Mouse (Mus musculus): ENCODE measurements around the gene Me1. TPM values are rescaled to one million over a fixed set of nuclear protein-coding genes. Genes with fewer than 3 reads are reported as not detected.

Me1 gene
- total RNA-seq, 4 experiments from 2014 or later = 50.5 to 62.9 (median 52.2) TPM

DNA sequence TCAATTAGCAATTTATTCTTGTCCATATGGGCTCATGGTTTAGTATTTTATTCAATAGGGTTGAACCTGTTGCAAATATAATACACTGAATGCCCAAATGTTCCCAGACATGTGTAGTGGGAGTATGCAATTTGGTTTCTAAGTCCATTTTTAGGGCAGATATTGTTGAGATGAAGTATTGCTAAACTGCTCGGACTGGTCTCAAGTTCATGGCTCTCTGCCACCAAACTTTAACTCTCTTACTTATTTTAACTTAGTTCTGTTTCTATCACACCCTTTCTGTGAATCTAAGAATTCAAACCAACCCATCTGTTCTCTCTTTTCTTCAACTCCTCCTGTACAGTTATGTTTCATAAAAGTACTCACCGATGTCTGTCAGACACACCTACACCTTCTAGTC is 35.4 kb downstream of the Me1 start:
- no peak for DNase-seq (ENCODE audit: low spot score in 2 of 2)

DNA sequence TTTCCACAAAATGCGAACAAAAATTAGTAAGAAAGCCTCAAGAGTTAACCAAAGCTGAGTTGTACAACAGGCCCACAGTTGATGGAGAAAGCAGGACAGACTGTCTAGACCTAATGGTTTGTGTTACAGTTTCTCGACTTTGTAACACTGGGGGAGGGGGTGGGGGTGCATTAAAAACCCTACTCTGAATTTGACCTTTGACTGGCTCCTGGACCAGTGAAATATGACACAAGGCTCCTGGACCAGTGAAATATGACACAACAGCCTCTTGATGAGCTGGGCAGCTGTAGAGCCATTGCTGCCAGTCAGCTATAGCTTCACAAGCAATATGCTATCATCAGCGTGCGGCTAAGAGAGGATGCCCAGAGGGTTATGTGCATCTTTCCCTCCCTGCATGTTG is 37.4 kb downstream of the Me1 start:
- no peak for DNase-seq (ENCODE audit: low spot score in 2 of 2)

DNA sequence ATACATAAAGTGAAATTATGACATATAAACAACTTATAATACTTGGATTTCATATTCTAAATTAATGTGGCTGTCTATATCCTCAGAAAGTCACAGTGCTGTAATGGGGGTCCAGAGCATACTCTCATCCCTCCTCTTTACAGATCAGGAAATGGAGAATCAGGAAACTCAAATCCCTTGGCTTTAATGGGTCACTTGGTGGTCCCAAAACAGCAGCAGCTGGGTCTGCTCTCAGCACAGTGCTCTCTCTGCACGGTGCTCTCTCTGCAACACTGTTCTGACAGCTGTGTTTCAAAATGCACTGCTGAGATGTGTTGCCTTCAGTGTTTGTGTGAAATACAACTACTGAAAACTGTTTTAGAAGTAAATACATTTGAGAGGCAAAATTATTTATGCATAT is 43.6 kb downstream of the Me1 start:
- DNase-seq (ENCODE audit: low spot score in 2 of 2) = no peak

DNA sequence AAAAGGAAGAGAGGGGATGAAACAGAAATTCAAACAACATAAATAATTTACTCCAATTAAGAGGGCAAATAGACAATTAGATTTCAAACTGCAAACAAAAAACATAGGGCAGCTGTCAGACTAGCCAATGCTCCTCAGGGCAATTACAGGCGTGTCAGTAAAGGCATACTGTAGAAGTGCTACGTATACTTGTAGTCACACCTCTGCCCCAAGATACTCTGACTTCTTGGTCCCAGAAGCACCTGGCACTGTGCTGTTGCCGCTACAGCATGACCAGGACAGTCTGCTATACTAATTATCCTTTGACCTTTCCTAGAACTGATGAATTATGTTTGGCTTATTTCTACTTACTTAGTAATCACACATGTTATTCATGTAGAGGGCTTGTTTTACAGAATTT is 44.5 kb downstream of the Me1 start:
- DNase-seq (ENCODE audit: low spot score in 2 of 2) = no peak

DNA sequence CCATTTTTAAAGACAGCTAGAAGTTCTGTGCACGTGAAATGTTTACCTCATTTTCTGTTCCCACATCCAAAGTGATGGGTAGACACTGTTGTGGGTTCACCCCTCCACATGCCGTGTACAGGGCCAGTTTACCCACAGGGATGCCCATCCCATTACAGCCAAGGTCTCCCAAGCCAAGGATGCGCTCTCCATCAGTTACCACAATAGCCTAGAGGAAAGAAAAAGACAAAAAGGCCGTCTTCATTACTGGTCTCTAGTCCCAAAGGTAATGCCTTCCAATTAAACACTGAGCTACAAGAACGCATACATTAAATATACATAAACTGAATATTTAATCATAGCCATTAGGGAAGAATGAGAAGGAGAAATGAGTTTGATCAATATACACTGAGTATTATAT is 44.9 kb downstream of the Me1 start:
- no peak for DNase-seq (ENCODE audit: low spot score in 2 of 2)

DNA sequence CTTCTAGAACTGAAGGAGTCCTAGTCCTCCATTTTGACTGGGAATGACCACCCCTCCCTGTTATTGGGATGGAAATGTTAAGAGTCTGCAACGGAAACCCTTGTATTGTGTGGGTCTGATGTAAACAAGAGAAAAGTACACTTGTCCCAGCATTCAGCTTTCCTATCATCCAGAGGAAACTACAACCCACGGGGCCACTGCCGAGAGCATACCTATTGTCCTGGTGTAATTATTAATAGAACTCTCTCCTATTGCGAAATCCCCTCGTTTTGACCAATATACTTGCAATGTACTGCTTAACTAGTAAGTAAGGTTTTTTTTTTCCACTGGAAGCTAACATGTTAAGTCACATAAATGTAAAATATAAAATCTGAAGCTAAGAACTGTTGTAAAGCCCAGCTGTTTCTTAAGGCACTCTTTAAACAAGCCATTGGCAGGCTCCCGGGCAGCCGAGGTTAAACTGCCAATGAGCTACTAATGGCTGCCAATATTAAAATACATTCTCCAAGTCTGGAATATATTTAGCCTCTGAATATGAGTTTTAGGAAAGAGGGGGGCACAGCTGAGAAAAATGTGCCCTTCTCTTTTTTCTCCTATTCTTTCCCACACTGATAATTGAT is 47.7 kb downstream of the Me1 start:
- no peak for DNase-seq (ENCODE audit: low spot score in 2 of 2)

DNA sequence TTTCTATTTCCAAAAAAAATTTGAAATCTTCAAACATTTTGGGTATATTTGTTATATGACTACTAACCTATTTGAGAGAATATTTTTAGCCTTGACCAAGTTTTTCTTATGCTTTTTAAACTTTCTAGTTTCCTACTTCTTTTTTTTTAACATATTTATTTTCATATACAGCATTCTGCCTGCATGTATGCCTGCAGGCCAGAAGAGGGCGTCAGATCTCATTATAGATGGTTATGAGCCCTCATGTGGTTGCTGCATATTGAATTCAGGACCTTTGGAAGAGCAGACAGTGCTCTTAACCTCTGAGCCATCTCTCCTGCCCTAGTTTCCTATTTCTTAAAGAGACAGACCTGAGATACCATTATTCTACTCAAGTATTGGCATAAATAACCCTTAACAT is 48.9 kb downstream of the Me1 start:
- DNase-seq (ENCODE audit: low spot score in 2 of 2) = no peak

DNA sequence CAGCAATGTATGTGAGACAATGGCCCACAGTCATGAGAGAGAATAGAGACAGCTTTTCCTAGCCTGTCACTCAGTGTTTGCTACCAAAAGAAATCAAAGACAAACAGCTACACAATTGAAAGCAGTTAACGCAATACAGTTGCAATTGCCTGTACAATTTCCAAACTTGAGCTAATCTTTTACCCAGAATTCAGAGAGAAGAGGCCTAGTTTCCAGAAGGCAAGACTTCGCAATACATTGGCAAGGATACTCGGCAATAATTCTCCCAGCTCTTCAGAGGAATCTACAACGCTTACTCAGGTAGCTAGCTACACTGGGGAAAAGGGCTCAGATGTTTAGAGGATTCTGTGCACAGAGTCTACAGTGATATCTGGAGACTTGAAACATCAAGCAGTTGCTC is 52.3 kb downstream of the Me1 start:
- no peak for DNase-seq (ENCODE audit: low spot score in 2 of 2)

DNA sequence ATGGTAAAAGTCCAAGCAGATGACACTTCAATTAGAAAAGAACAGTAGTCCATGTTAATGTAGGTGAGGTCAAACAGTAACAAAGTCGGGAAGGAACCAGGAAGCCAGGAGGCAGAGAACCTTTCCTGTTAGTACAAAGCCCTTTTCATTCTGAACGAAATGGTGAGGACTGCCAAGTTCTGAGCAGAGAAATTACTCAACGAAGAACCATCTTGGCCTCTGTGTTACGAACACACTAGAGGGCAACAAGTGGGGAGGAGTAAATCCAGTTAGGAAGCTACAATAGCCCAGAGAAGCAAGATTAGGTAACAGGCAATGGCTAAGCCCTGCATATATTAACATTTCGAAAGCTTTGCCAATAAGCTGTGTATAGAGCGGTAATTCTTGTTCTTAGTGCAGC is 57.0 kb downstream of the Me1 start:
- DNase-seq (ENCODE audit: low spot score in 2 of 2) = no peak

DNA sequence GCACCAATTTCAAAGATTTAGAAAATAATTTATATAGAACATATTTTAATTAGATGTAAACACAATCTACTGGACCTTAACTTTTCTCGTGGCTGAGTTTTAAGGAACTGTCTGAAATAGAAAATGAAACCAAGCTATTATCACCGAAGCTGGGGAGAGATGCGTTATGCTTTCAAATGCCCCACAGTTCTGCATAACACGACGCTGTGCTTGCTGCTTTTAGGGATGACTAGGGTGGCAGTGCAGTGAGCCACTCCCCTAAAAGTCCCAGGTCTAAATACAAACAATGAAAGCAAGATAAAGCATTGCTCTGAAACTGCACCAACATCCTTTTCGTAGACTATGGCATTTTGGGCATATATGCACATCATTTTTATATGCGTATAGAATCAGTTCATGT is 64.6 kb downstream of the Me1 start:
- DNase-seq (ENCODE audit: low spot score in 2 of 2) = no peak

DNA sequence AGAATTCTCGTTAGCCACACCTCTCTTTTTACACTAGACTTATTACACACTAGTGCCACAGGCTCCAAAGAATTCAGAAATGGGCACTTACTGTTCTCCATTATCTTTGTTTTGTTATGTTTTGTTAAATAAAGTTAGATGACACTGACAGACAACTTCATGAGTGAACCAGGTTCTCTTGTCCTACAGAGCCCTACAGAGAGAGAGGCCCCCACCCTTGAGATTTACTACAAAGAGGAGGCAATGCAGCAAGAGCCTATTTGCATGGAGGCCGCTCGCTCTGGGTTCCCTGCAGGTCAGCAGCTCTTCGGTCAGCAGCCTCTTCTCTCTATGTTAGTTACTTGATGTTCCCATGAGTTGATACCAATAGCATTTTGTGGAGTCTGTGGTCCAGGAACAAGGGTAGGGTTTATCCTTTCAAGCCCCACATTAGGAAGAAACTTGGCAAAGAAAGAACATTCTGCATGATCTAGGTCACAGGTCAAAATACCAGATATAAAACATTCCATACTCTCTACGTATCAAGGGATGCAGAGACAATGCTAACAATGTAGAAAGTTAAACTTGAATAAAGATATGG is 65.3 kb downstream of the Me1 start:
- no peak for DNase-seq (ENCODE audit: low spot score in 2 of 2)

DNA sequence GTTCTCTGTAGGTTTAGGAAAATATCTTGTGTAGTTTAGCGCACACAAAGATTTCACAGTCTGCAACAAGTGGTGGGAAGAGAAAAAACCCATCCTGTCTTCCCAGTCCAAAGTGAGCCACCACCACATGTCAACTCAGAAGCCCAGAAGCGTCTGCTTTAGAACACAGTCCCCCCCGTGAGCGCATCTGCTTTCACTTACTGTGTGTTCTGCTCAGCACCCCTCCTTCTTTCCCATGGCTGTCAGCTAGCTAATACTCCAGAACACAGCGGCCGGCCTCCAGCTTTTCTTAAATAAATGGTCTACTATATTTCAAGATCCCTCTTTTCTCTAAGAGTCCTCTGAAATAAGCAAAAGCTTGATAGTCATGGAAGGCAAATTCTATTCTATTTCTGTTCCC is 66.4 kb downstream of the Me1 start:
- no peak for DNase-seq (ENCODE audit: low spot score in 2 of 2)

DNA sequence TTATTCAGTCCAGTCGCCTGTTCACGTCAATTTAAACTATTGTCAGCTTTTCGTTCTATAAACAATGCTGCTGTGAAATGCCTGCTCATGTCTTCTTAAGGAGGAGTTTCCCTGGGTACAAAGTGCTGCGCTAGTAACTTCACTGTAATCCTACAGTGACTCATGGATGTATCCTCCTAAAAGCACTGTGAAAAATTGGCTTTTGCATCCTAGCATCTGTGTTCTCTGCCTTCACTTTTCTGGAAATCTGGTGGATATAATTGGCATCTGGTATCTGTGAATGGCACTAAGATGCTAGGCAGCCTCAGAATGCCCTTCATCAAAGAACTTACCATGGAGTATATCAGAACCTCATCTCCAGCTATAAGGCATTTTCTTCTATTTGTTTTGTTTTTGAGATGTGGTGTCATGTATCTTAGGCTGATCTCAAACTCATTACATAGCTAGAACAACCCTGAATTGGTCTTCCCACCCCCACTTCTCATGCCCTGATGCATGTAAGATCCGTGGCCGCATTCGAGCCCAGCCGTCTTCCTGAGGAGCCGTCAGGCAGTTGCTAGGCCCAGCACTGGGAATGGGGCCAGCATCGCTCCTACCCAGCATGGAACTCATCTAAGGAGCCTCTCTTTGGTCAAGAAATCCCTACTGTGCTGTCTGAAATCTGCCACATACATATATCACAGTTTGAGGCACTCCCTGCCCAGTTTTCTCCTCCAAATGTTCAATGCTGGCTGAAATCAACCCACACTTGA is 67.8 kb downstream of the Me1 start:
- peak in 1 of 2 experiments; percentile 54 for DNase-seq (ENCODE audit: low spot score in 2 of 2)

DNA sequence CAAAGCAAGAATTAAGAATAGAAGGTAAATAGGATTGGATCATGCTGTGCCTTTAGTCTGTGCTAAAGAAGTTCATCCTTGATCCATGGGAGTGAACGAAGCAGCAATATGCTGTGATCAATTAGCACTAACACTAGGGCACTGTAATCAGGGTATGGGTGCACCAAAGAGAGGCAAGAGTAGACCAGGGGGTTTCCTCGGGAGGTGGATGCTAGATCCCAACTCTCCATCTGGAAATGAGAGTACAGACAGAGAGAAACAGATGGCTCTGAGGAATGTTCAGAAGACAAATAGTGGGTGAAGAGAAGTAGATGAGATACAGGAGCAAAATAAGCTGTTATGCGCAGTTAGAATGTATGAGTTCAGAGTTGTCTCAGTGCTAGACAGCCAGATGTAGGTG is 68.8 kb downstream of the Me1 start:
- peak in 1 of 2 experiments; percentile 34 for DNase-seq (ENCODE audit: low spot score in 2 of 2)

DNA sequence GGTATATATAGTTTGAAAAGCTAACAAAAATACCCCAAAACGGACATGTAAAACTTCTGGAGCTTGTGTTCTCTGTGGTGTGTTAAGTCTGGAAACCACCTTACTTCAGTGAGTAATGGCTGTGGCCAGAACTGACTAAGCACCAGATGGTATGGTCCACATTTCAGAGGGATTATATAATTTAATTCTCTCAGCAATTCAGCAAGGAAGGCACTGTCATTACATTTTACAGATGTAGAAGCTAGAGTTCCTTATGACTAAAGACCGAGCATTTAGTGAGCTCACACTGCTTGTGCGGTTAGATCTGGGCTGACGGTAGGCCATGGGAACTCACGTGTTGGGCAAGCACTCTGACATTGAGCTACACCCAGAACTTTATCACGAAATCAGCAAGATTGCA is 71.0 kb downstream of the Me1 start:
- peak in 1 of 2 experiments; percentile 28 for DNase-seq (ENCODE audit: low spot score in 2 of 2)

DNA sequence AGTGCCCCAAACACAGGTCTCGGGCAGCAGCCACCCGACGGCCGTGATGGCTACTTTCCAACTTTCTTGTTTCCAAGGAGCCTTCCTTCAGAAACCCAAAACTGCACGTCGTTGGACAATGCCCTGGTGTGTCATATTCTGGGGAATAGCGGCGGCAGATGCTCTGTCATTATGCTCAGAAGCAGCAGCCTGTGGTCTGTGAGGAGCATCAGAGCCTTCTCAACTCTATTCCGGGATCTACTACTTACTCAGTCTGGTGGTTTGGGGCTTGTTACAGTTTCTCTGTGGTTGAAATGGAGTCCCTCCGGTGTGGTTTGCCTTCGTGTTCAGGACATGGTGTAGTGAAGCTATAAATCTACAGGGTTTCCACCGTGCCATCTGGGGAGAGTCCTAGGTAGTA is 71.7 kb downstream of the Me1 start:
- DNase-seq (ENCODE audit: low spot score in 2 of 2) = no peak

DNA sequence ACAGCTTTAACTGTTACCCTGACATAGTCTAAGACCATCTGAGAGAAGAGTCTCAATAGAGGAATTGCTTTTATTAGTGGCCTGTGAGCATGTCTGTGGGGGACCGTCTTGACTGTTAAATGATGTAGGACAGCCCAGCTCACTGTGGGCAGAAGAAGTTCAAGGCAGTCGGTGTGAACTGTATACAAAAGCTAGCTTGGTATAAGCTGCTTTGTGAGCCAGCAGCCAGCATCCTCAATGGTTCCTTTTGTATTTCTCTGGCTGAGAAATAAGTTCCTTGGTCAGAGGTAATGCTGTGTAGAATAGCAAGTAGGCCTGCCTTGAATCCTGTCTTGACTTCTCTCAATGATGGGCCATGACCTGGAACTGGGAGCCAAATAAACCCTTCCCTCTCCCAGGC is 73.7 kb downstream of the Me1 start:
- DNase-seq (ENCODE audit: low spot score in 2 of 2) = no peak

DNA sequence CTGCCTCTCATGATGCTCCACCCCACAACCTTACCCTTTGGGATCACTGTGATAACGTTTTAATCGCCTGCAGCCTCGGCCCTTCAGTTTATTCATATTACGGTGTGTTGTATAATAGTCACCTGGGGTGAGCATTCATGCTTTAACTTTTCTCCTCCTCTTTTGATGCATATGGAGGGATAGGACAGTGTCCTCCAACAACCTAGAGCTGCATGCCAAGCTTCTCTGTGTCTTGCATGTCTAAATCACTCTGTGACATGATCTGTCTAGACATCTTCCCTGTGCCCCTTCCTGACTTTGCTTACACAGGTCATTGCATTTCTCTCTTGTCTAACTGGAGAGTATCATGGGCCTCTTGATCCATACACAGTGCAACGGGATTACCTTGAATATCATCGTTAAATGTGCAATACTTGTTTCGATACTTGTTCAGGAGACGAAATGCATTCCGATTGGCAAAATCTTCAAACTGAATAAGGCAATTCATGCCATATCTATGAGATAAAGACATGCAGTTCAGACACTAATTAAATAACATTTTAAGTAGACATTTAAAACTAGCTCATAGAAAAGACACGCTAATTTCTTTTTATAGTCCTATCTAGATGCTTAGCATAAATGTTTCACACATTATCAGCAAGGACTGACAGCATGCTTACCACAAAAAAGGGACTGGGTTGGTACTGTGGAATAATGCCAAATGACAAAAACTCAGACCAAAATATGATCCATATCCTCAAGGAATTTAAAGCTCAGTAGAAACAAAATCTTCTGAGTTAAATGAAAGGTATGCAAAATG is 76.2 kb downstream of the Me1 start:
- no peak for DNase-seq (ENCODE audit: low spot score in 2 of 2)

DNA sequence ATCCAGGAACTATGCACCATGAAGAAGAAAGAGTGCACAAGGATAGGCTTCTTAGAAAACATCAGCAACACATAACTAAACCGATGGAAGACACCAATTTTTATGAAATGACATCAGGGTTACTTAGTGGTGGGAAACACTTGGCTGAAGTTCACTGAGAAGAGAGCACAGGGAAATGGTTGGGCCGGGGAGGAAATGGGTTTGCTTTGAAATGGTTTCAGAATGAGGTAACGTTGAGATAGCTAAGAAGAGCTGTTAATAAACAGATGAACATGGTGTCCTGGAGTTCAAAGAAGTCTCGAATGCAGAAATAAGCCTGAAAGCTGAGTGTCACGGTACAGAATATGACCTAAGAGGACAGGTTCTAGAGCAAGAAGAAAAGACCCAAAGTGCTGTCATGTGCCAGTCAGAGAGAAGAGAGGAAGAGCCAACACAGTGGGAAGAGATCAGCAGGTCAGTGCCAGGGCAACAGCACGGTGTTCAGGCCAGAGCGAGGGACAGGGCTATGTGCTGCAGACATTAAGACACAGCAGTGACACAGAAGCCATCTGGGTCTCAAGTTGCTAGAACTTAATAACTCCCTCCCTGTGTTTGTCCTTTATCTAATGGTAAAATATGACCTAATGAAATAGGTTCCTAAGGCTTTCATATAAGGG is 77.8 kb downstream of the Me1 start:
- DNase-seq (ENCODE audit: low spot score in 2 of 2) = no peak

DNA sequence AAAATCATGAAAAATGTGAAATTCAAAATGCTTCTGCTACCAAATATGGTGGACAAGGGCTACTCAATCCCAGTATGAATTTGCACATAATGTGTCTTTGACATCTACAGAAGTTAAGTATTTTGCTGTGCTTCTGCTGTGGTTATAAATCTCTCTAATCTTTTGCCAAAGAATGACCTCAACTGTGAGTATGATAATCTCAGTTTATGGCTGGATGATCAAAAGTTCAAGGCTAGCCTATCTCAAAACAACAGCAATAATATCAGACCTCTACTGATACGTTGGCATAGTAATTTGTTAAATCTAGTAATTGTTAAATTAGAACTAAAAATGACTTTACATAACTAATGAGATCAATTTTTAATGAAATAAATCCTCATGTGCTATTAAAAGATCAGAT is 80.0 kb downstream of the Me1 start:
- no peak for DNase-seq (ENCODE audit: low spot score in 2 of 2)

DNA sequence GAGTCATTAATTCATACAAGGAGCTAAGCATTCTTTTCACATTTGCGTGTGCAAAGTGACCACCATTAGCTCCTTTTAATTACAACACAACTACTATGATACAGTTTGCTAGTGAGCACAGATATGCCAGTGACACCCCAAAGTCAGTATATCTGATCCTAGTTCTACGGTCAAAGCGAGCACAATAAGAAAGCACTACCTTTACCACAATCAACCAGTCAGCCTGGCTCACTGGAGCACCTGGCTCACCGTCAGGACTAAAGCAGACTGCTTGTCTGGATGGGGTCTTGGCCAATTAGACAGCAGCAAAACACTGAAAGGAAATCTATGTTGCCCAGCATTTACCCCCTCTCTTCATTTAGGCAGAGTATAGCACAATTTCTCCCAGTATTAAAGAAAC is 83.7 kb downstream of the Me1 start:
- no peak for DNase-seq (ENCODE audit: low spot score in 2 of 2)

DNA sequence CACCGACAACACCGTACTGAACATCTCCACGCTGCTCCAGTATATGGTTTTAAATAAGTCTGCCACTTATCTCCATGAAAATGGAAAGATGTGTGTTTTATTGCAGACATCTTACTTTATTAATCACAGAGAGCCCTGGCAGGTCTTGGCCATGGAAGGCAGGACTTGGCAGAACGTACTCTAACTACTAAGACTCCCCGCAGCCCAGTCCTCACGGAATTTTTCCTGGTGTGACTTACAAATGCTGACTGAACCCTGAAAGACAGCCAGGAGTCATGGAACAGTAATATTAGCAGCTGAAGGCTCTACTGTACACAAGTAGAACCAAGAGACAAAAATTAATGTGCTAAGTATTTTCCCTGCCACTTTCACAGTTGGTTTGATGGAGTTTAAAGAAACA is 90.0 kb downstream of the Me1 start:
- no peak for DNase-seq (ENCODE audit: low spot score in 2 of 2)

Data from left cerebral cortex, adult 8-10 months (tissue).